Comparison of ENCODE assay signal across 10 mouse cellular contexts in genomic region chr1:58746880-58747279, GRCm38 (mm10). TPM values are rescaled to one million over a fixed set of nuclear protein-coding genes. Genes with fewer than 3 reads are reported as not detected.
A peak's percentile ranks its signal among the peaks of the same experiment; 100 is the strongest.
DNase-seq lines count a peak whose midpoint lies in the region; ATAC-seq and TF ChIP-seq lines count a peak whose summit lies in the region.
"Had no signal": no experiment of that assay in that cellular context is flagged by ENCODE, and none has a peak within 500 bp of the region (broad histone marks: within the 10 kb centered on the region; RNA-seq: fewer than 3 reads in every experiment).

No protein-coding gene starts in this region.

- WGBS in hindbrain, embryonic 14.5 days = 71% methylated on average over 9 of the region's 9 CpGs
- WGBS in hindbrain, embryonic 13.5 days = 74% methylated on average over 9 of the region's 9 CpGs
- 85% methylated on average over 9 of the region's 9 CpGs for WGBS in small intestine, adult 2 months

- H3K27ac ChIP-seq in hindbrain, embryonic 14.5 days = no peak overlapping the region
- no peak overlapping the region for H3K27ac ChIP-seq in hindbrain, embryonic 13.5 days
- H3K27ac ChIP-seq in gastrocnemius, adult 2 months = peak overlapping the region; percentile 67
- H3K27ac ChIP-seq in small intestine, adult 2 months (ENCODE audit: insufficient read depth, low read depth, low read length) = no peak overlapping the region
- H3K27ac ChIP-seq: limb, embryonic 12.5 days had no signal

- H3K4me1 ChIP-seq in hindbrain, embryonic 14.5 days (replicated peaks; ENCODE audit: control insufficient read depth, insufficient read depth, low read length) = no peaks in the 10 kb centered on the region
- no peaks in the 10 kb centered on the region for H3K4me1 ChIP-seq in hindbrain, embryonic 13.5 days (replicated peaks)
- H3K4me1 ChIP-seq in small intestine, adult 2 months (ENCODE audit: control insufficient read depth, insufficient read depth, insufficient read length, low read length) = peaks cover 11% of the 10 kb centered on the region; the same call in 1 of the 2 replicates
- H3K4me1 ChIP-seq: limb, embryonic 12.5 days had no signal

- H3K9ac ChIP-seq in hindbrain, embryonic 14.5 days = no peak overlapping the region
- H3K9ac ChIP-seq in hindbrain, embryonic 13.5 days = no peak overlapping the region
- H3K9ac ChIP-seq: limb, embryonic 12.5 days had no signal

- no peak overlapping the region for H3K4me3 ChIP-seq in hindbrain, embryonic 14.5 days (replicated peaks; ENCODE audit: low read length)
- H3K4me3 ChIP-seq in hindbrain, embryonic 13.5 days = no peak overlapping the region
- H3K4me3 ChIP-seq in gastrocnemius, adult 2 months = no peak overlapping the region
- no peak overlapping the region for H3K4me3 ChIP-seq in small intestine, adult 2 months (ENCODE audit: low read depth, low read length)
- H3K4me3 ChIP-seq: limb, embryonic 12.5 days had no signal

- DNase-seq in hindbrain, embryonic 14.5 days (ENCODE audit: low spot score) = peak; percentile 33
- DNase-seq in c-Kit-positive CD71-positive TER-119-positive erythroid progenitor cells, embryonic 14.5 days (ENCODE audit: low spot score) = peak; percentile 26
- peak; percentile 57 for DNase-seq in gastrocnemius, adult 2 months
- DNase-seq in left cerebral cortex, postnatal 4 days = peak; percentile 36
- DNase-seq in testis, postnatal 14 days (ENCODE audit: low spot score) = no peak

- H3K36me3 ChIP-seq in hindbrain, embryonic 14.5 days (replicated peaks; ENCODE audit: control insufficient read depth, insufficient read depth) = no peaks in the 10 kb centered on the region
- peaks cover 29% of the 10 kb centered on the region for H3K36me3 ChIP-seq in hindbrain, embryonic 13.5 days
- H3K36me3 ChIP-seq in small intestine, adult 2 months (ENCODE audit: control insufficient read depth, insufficient read depth, low read length) = peaks cover 56% of the 10 kb centered on the region

- no peak for TF ChIP-seq POLR2A in small intestine, adult 2 months (IDR thresholded peaks at IDR 0.05; ENCODE audit: low read depth, low read length)

- H3K27me3 ChIP-seq in hindbrain, embryonic 14.5 days (ENCODE audit: control insufficient read depth, insufficient read depth, low read length) = no peaks in the 10 kb centered on the region
- no peaks in the 10 kb centered on the region for H3K27me3 ChIP-seq in hindbrain, embryonic 13.5 days
- no peaks in the 10 kb centered on the region for H3K27me3 ChIP-seq in small intestine, adult 2 months (ENCODE audit: control insufficient read depth, insufficient read depth, low read length)
- H3K27me3 ChIP-seq: limb, embryonic 12.5 days had no signal

- peak; percentile 82 for TF ChIP-seq CTCF in gastrocnemius, adult 2 months (IDR thresholded peaks at IDR 0.05)
- TF ChIP-seq CTCF in small intestine, adult 2 months (IDR thresholded peaks at IDR 0.05; ENCODE audit: extremely low read depth, insufficient read length, insufficient replicate concordance, low read depth, low read length) = peak; percentile 24; the same call in 1 of the 2 replicates

- no peak for ATAC-seq in hindbrain, embryonic 14.5 days (ENCODE audit: low FRiP score)
- no peak for ATAC-seq in hindbrain, embryonic 13.5 days (ENCODE audit: low FRiP score)
- ATAC-seq in CD4-positive, CD25-positive, alpha-beta regulatory T cell, adult 4 months = peak; percentile 35

- intact Hi-C loops in gastrocnemius, adult 2 months (cut with DNase I) = loop anchor here (2.0 to 5.0 kb wide), 2 partner anchors 35 to 184 kb away; partner anchors contain the start of gene Cflar
- intact Hi-C loops in left cerebral cortex, postnatal 4 days (cut with DNase I) = no loop called here

- no peaks in the 10 kb centered on the region for H3K9me3 ChIP-seq in hindbrain, embryonic 14.5 days (ENCODE audit: control insufficient read depth, low read length)
- H3K9me3 ChIP-seq in hindbrain, embryonic 13.5 days = no peaks in the 10 kb centered on the region
- H3K9me3 ChIP-seq: limb, embryonic 12.5 days had no signal

- no peak overlapping the region for H3K4me2 ChIP-seq in hindbrain, embryonic 14.5 days (replicated peaks)
- no peak overlapping the region for H3K4me2 ChIP-seq in hindbrain, embryonic 13.5 days
- H3K4me2 ChIP-seq: limb, embryonic 12.5 days had no signal

RNA-seq across cellular contexts. Expression of gene Cflar, which starts 35.6 kb away (rescaled TPM):
- 16.6 and 18.7 TPM in 2 replicates for polyA plus RNA-seq in hindbrain, embryonic 14.5 days (2014; fragmentation: Nextera tagmentation; extraction: Ambion mirVana)
- 16.5 and 17.2 TPM in 2 replicates for polyA plus RNA-seq in hindbrain, embryonic 13.5 days (2015; fragmentation: Nextera tagmentation; extraction: Ambion mirVana)
- polyA plus RNA-seq in CD4-positive, CD25-positive, alpha-beta regulatory T cell, adult 4 months (2017; shearing (Covaris generic)) = 100 to 1,000 TPM; 158 to 204 TPM
- total RNA-seq in gastrocnemius, adult 2 months (2021) = 10 to 100 TPM; 38.8 to 58.6 TPM
- total RNA-seq in left cerebral cortex, postnatal 4 days (2021) = 10 to 100 TPM; 25.7 to 38.9 TPM
- polyA plus RNA-seq in small intestine, adult 2 months (2012; rRNA removed) = 9.8 and 29.5 TPM in 2 replicates

RNA-seq across cellular contexts. Expression of gene Casp8, which starts 48.3 kb away (rescaled TPM):
- polyA plus RNA-seq in hindbrain, embryonic 14.5 days (2014; fragmentation: Nextera tagmentation; extraction: Ambion mirVana) = 5.5 and 6.2 TPM in 2 replicates
- polyA plus RNA-seq in hindbrain, embryonic 13.5 days (2015; fragmentation: Nextera tagmentation; extraction: Ambion mirVana) = 6.9 and 8.2 TPM in 2 replicates
- polyA plus RNA-seq in CD4-positive, CD25-positive, alpha-beta regulatory T cell, adult 4 months (2017; shearing (Covaris generic)) = 100 to 1,000 TPM; 197 to 203 TPM
- 1 to 10 TPM; 2.6 to 2.7 TPM for total RNA-seq in gastrocnemius, adult 2 months (2021)
- 1 to 10 TPM; 4.6 to 5.6 TPM for total RNA-seq in left cerebral cortex, postnatal 4 days (2021)
- polyA plus RNA-seq in small intestine, adult 2 months (2012; rRNA removed) = 4.1 and 9.4 TPM in 2 replicates

RNA-seq across cellular contexts. Expression of gene Als2cr12, which starts 51.1 kb away (rescaled TPM):
- polyA plus RNA-seq in hindbrain, embryonic 14.5 days (2014; fragmentation: Nextera tagmentation; extraction: Ambion mirVana) = not detected in 2 replicates
- not detected in 2 replicates for polyA plus RNA-seq in hindbrain, embryonic 13.5 days (2015; fragmentation: Nextera tagmentation; extraction: Ambion mirVana)
- polyA plus RNA-seq in CD4-positive, CD25-positive, alpha-beta regulatory T cell, adult 4 months (2017; shearing (Covaris generic)) = under 1 TPM in 1 of 2 experiments, not detected in 1; 0.16 TPM
- not detected for total RNA-seq in gastrocnemius, adult 2 months (2021)
- total RNA-seq in left cerebral cortex, postnatal 4 days (2021) = not detected
- 0.06 and 0.47 TPM in 2 replicates for polyA plus RNA-seq in small intestine, adult 2 months (2012; rRNA removed)
- polyA plus RNA-seq: limb, embryonic 12.5 days; stomach, embryonic 14.5 days had no signal

Comparison
In these comparisons a context has a peak if more than half of its experiments do, and no peak if none do; other contexts are left out.
1. RNA of gene Casp8, which starts 48.3 kb away (polyA plus RNA-seq): 197 to 203 TPM in CD4-positive, CD25-positive, alpha-beta regulatory T cell, adult 4 months; 4.1 to 9.4 TPM in small intestine, adult 2 months, 6.9 to 8.2 TPM in hindbrain, embryonic 13.5 days and 5.5 to 6.2 TPM in hindbrain, embryonic 14.5 days; every median in the first group is over 10 times any median in the second.